Mouse (Mus musculus) testis, adult 2 months (tissue): ENCODE measurements around the gene Slc34a1.

Experiments used
- CTCF ChIP-seq: fragments of 200-500 bp; IDR thresholded peaks from 2 replicates; pipeline ENCODE4 v1.5.1; 2012; ENCODE audit warnings: low read depth, mild to moderate bottlenecking, inconsistent platforms, low read length, moderate library complexity; ENCODE audit not compliant: control insufficient read depth, insufficient read depth, insufficient replicate concordance
- POLR2A ChIP-seq: fragments of 200-500 bp; IDR thresholded peaks from 2 replicates; pipeline ENCODE4 v1.6.1; 2012; ENCODE audit warnings: low read depth, mild to moderate bottlenecking, inconsistent platforms, low read length, moderate library complexity; ENCODE audit not compliant: control insufficient read depth

DNA sequence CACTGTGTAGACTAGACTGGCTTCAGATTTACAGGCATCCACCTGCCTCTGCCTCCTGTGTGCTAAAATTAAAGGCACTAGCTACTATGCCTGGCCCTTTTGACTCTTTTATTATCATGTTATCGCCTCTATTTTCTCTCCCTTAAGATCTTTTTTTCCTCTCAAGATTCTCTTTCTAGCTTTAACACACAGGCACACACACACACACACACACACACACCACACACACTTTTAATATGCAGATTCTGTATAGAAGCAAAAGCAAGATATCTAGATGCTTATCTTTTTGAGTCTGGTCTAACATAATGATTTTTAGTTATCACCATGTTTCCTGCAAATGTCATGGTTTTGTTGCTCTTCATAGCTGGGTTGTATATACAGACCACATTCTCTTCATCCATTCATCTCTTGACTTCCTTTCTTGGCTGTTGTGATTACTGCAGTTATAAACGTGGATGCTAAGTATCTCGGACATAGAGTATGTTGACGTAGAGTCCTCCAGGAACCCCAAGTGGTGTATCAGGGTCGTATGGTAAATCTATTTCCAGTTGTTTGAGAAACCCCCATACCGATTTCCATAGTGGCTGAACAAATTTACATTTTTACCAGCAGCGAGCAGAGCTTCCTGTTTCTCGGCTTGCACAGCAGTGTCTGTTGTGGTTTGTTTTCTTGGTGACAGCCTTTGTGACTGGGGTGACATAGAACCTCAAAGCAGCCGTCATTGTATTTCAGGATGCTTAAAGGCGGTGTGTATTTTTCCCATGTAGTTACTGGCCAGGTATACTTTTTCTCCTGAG is 34.1 kb downstream of the Slc34a1 start:
- TF ChIP-seq CTCF (no peak), POLR2A (no peak)
